Mouse (Mus musculus) spleen, postnatal 0 days (tissue): ENCODE measurements around the gene Slc48a1. TPM values are rescaled to one million over a fixed set of nuclear protein-coding genes. Genes with fewer than 3 reads are reported as not detected.

Experiments used
- polyA plus RNA-seq: library from polyadenylated mRNA; unstranded; fragments of >200 nt; fragmentation: Nextera tagmentation; extraction: Ambion mirVana; gene quantifications from 2 replicates; pipeline ENCODE4 v1.2.1, GENCODE M21; 2015

The Slc48a1 gene
- polyA plus RNA-seq = 103 and 107 TPM in 2 replicates

GRCm38 (mm10) chr15:97778311-97779098 is at the start of gene Slc48a1:
Gene Slc48a1 (plus strand): TSS chr15:97778520.

GRCm38 (mm10) chr15:97731111-97731510 is 47.2 kb upstream of the Slc48a1 start, which contains the start of gene Endou:
Gene Endou (minus strand): TSS chr15:97731339.

GRCm38 (mm10) chr15:97767280-97768186 is 10.8 kb upstream of the Slc48a1 start, which contains the start of gene Rapgef3:
Gene Rapgef3 (minus strand): TSS chr15:97767972.

Other genes with a start within 250 kb of the Slc48a1 start
- gene Rpap3, start 72.7 kb upstream of the Slc48a1 start, polyA plus RNA-seq = 16.2 and 16.9 TPM in 2 replicates
- gene Endou, start 47.2 kb upstream of the Slc48a1 start, polyA plus RNA-seq = 1.1 and 1.3 TPM in 2 replicates
- 6.8 and 8.0 TPM in 2 replicates for gene Rapgef3, start 10.5 kb upstream of the Slc48a1 start, polyA plus RNA-seq
- 18.5 and 23.6 TPM in 2 replicates for gene Hdac7, start 66.0 kb downstream of the Slc48a1 start, polyA plus RNA-seq
- 0.78 and 1.1 TPM in 2 replicates for gene Vdr, start 132.1 kb downstream of the Slc48a1 start, polyA plus RNA-seq
- 20.0 and 24.5 TPM in 2 replicates for gene Tmem106c, start 185.7 kb downstream of the Slc48a1 start, polyA plus RNA-seq
- gene Col2a1, start 226.2 kb downstream of the Slc48a1 start, polyA plus RNA-seq = 0.04 TPM in 1 of 2 replicates, not detected in the other